Mouse (Mus musculus) myocyte (in vitro differentiated cells): ENCODE data around the gene Tiam1. TPM values are rescaled to one million over a fixed set of nuclear protein-coding genes. Genes with fewer than 3 reads are reported as not detected.
A peak's percentile ranks its signal among the peaks of the same experiment; 100 is the strongest.

Experiments used
- H3K27me3 ChIP-seq: one replicate; pipeline ENCODE4 v1.6.1; 2011; ENCODE audit not compliant: control insufficient read depth, insufficient read depth, insufficient read length
- H3K36me3 ChIP-seq: one replicate; pipeline ENCODE4 v1.6.1; 2011; ENCODE audit not compliant: control insufficient read depth, insufficient read depth
- H3K4me2 ChIP-seq: one replicate; pipeline ENCODE4 v1.6.1; 2011; ENCODE audit warnings: low read depth, control low read depth
- H3K4me3 ChIP-seq: one replicate; pipeline ENCODE4 v1.5.1; 2011; ENCODE audit warnings: mild to moderate bottlenecking, control low read depth, moderate library complexity
- H3K79me2 ChIP-seq: one replicate; pipeline ENCODE4 v1.6.1; 2011; ENCODE audit not compliant: control insufficient read depth, insufficient read depth
- H3ac ChIP-seq: one replicate; pipeline ENCODE4 v1.6.1; 2011; ENCODE audit not compliant: control insufficient read depth, insufficient read length
- CEBPB ChIP-seq: IDR thresholded peaks from 2 replicates; pipeline ENCODE4 v1.6.1; 2011; ENCODE audit warnings: mild to moderate bottlenecking, moderate library complexity; ENCODE audit not compliant: poor library complexity, insufficient read depth, severe bottlenecking
- E2F4 ChIP-seq: IDR thresholded peaks from one replicate; pipeline ENCODE4 v1.6.1; 2011; ENCODE audit warnings: mild to moderate bottlenecking, control low read depth, moderate library complexity; ENCODE audit not compliant: insufficient read depth
- MAX ChIP-seq: IDR thresholded peaks from one replicate; pipeline ENCODE4 v1.6.1; 2011; ENCODE audit warnings: low read depth, mild to moderate bottlenecking, control low read depth
- MYOD1 ChIP-seq, 3 experiments: IDR thresholded peaks; one replicate each; pipeline ENCODE4 v1.6.1; 2011; ENCODE audit warnings: control low read depth in 2 of 3, low read depth in 2 of 3, mild to moderate bottlenecking in 2 of 3, moderate library complexity in 1 of 3; ENCODE audit not compliant: insufficient read length in 2 of 3, control insufficient read depth in 1 of 3
- MYOG ChIP-seq, 3 experiments: IDR thresholded peaks; one replicate each; pipeline ENCODE4 v1.6.1; 2011; ENCODE audit warnings: control low read depth in 2 of 3, low read depth in 2 of 3, mild to moderate bottlenecking in 2 of 3; ENCODE audit not compliant: insufficient read length in 2 of 3, control insufficient read depth in 1 of 3, insufficient read depth in 1 of 3
- POLR2A ChIP-seq: IDR thresholded peaks from one replicate; pipeline ENCODE4 v1.6.1; 2011; ENCODE audit warnings: low read depth, mild to moderate bottlenecking, control low read depth, moderate library complexity; ENCODE audit not compliant: insufficient read length
- POLR2AphosphoS2 ChIP-seq: IDR thresholded peaks from one replicate; pipeline ENCODE4 v1.6.1; 2011; ENCODE audit warnings: low read depth, control low read depth; ENCODE audit not compliant: insufficient read length
- REST ChIP-seq: IDR thresholded peaks from one replicate; pipeline ENCODE4 v1.6.1; 2011; ENCODE audit warnings: mild to moderate bottlenecking, control low read depth, moderate library complexity; ENCODE audit not compliant: insufficient read depth, insufficient read length
- SRF ChIP-seq: IDR thresholded peaks from one replicate; pipeline ENCODE4 v1.6.1; 2011; ENCODE audit warnings: low read depth; ENCODE audit not compliant: control insufficient read depth, insufficient read length
- TCF12 ChIP-seq: IDR thresholded peaks from one replicate; pipeline ENCODE4 v1.6.1; 2011; ENCODE audit warnings: mild to moderate bottlenecking, control low read depth; ENCODE audit not compliant: poor library complexity, insufficient read depth, severe bottlenecking
- TCF3 ChIP-seq: IDR thresholded peaks from one replicate; pipeline ENCODE4 v1.6.1; 2011; ENCODE audit warnings: low read depth, control low read depth; ENCODE audit not compliant: insufficient read length
- USF1 ChIP-seq: IDR thresholded peaks from one replicate; pipeline ENCODE4 v1.6.1; 2011; ENCODE audit warnings: low read depth, mild to moderate bottlenecking, control low read depth, moderate library complexity
- polyA plus RNA-seq: library from polyadenylated mRNA; unstranded; fragments of >200 nt; fragmentation: generic; extraction: Trizol; gene quantifications from one replicate; pipeline ENCODE4 v1.2.1, GENCODE M21; 2012; ENCODE audit warnings: missing spikeins

The Tiam1 gene
- polyA plus RNA-seq, 1 experiment = 2.2 TPM

DNA sequence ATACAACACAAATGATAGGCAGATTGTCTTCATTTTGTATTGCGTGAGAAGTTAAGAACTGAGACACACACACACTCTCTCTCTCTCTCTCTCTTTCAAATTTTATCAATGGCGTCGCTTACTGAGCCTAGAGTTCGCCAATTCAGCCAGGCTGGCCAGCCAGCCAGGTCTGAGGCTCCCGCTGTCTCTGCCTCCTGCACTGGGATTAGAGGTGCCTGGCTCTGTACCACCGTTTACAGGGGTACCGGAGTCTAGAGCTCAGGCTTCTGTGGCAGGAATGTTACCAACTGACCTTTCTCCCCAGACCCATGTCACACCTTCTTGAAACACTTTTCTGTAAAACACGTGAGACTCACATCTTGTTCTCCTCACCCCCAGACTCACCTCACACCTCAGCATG lies 298.1 kb downstream of the Tiam1 start:
- Histone ChIP-seq H3K4me2 (no peak overlapping the region), H3K27me3 (no peaks in the 10 kb centered on the region), H3ac (no peak overlapping the region), H3K79me2 (no peaks in the 10 kb centered on the region), H3K4me3 (no peak overlapping the region), H3K36me3 (no peaks in the 10 kb centered on the region)
- TF ChIP-seq MYOD1 (IDR thresholded peaks at IDR 0.05; ENCODE audit: control insufficient read depth in 1 of 3, insufficient read length in 2 of 3, low read depth in 2 of 3) = no peak
- TF ChIP-seq USF1 = no peak
- no peak for TF ChIP-seq E2F4
- TF ChIP-seq POLR2A = no peak
- TF ChIP-seq CEBPB = no peak
- TF ChIP-seq POLR2AphosphoS2 = no peak
- TF ChIP-seq MYOG (IDR thresholded peaks at IDR 0.05; ENCODE audit: control insufficient read depth in 1 of 3, insufficient read depth in 1 of 3, insufficient read length in 2 of 3, low read depth in 2 of 3) = no peak
- TF ChIP-seq SRF = no peak
- TF ChIP-seq REST = no peak
- TF ChIP-seq MAX = no peak
- TF ChIP-seq TCF12 = no peak

DNA sequence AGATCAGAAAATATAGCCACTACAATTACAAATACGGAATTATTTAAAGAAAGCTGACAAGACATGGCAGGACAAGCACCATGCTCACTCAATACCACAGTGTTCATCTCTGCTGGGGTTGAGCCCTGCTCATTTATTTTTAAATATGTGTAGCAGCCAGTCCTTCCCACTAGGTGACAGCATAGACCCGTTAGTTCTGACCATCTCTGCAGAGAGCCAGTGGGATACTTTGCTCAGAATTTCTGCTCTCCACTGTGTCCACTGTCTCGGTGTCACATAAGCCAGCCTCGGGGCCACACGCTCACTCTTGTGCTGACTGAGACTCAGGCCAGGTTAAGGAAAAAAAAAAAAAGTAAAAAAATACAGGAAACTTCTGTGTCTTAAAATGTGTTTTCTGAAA lies 299.0 kb downstream of the Tiam1 start:
- H3K79me2 ChIP-seq = no peaks in the 10 kb centered on the region
- TF ChIP-seq E2F4 (no peak), USF1 (no peak), SRF (no peak), POLR2AphosphoS2 (no peak), REST (no peak), POLR2A (no peak), CEBPB (no peak), MYOG (IDR thresholded peaks at IDR 0.05; ENCODE audit: control insufficient read depth in 1 of 3, insufficient read depth in 1 of 3, insufficient read length in 2 of 3, low read depth in 2 of 3) (no peak), TCF12 (no peak), MYOD1 (IDR thresholded peaks at IDR 0.05; ENCODE audit: control insufficient read depth in 1 of 3, insufficient read length in 2 of 3, low read depth in 2 of 3) (no peak), MAX (no peak), TCF3 (no peak)
- no peak overlapping the region for H3K4me2 ChIP-seq
- no peaks in the 10 kb centered on the region for H3K36me3 ChIP-seq
- H3ac ChIP-seq = no peak overlapping the region
- no peaks in the 10 kb centered on the region for H3K27me3 ChIP-seq
- H3K4me3 ChIP-seq = no peak overlapping the region

DNA sequence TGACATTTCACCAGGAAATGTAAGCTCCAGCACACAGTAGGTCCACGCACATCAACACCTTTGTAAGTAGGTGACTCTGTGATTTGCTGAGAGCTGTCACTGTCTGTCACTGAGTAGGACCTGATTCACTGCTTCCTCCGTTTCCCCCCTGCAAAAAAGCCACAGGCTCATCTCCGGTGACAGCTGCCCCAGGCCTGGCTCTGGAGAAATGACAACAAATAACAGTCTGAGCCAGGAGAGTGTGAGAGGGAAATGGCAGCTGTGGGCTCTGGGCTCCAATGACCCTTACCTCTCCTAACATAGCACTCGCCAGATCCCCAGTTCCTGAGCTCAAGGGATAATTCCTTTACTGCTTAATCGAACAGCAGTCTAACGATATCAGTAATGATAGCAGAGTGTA lies 301.7 kb downstream of the Tiam1 start:
- no peaks in the 10 kb centered on the region for H3K27me3 ChIP-seq
- no peak overlapping the region for H3K4me2 ChIP-seq
- H3ac ChIP-seq = no peak overlapping the region
- no peak overlapping the region for H3K4me3 ChIP-seq
- TF ChIP-seq POLR2AphosphoS2 (no peak), MYOD1 (IDR thresholded peaks at IDR 0.05; ENCODE audit: control insufficient read depth in 1 of 3, insufficient read length in 2 of 3, low read depth in 2 of 3) (peak in 2 of 3 experiments; percentile 26 to 55), MYOG (IDR thresholded peaks at IDR 0.05; ENCODE audit: control insufficient read depth in 1 of 3, insufficient read depth in 1 of 3, insufficient read length in 2 of 3, low read depth in 2 of 3) (peak in 2 of 3 experiments; percentile 20 to 70)
- H3K79me2 ChIP-seq = no peaks in the 10 kb centered on the region
- no peaks in the 10 kb centered on the region for H3K36me3 ChIP-seq

DNA sequence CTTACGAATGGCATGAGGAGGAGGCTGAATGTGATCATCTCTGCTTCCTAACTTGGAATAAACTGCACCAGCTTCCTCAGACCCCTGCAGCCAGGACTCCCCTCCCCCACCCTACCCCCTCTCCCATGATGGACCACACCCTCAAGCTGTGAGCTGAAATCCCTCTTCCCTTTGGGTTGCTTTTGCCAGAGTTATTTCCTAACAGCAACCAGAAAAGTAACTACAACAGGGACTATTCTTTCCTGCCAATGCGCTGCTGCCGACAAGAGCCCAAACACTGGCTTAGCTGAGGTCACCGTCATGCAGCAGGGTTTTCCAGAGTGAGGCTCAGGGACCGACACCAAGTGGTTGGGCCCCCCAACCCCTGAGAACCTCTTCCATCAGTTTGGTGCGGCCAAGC lies 303.2 kb downstream of the Tiam1 start:
- no peak for TF ChIP-seq E2F4
- TF ChIP-seq REST = no peak
- no peak for TF ChIP-seq MYOD1 (IDR thresholded peaks at IDR 0.05; ENCODE audit: control insufficient read depth in 1 of 3, insufficient read length in 2 of 3, low read depth in 2 of 3)
- TF ChIP-seq POLR2A = no peak
- TF ChIP-seq CEBPB = no peak
- TF ChIP-seq USF1 = no peak
- TF ChIP-seq SRF = no peak
- TF ChIP-seq TCF3 = no peak
- TF ChIP-seq TCF12 = no peak
- TF ChIP-seq MYOG (IDR thresholded peaks at IDR 0.05; ENCODE audit: control insufficient read depth in 1 of 3, insufficient read depth in 1 of 3, insufficient read length in 2 of 3, low read depth in 2 of 3) = no peak
- TF ChIP-seq MAX = no peak
- no peak for TF ChIP-seq POLR2AphosphoS2
- no peaks in the 10 kb centered on the region for H3K79me2 ChIP-seq
- H3K4me2 ChIP-seq = no peak overlapping the region
- no peak overlapping the region for H3ac ChIP-seq
- H3K36me3 ChIP-seq = no peaks in the 10 kb centered on the region
- no peak overlapping the region for H3K4me3 ChIP-seq
- H3K27me3 ChIP-seq = no peaks in the 10 kb centered on the region

DNA sequence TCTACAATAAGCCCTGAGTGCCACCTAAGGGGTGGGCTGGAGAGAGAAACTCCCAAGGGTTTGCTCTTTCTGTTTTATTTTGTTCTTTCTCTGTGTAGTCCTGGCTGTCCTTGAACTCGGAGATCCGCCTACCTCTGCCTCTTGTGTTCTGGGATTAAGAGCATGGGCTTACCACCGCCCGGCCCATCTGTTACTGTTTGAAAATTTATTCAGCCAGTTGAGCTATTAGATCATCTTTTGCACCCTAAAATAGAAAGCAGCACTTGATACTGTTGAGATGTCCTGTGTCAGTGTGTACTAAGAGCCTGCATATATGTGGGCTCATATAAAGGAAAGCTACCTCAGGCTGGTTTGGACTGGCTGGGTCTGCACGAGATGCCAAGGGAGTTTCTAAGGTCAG lies 303.7 kb downstream of the Tiam1 start:
- no peak for TF ChIP-seq POLR2AphosphoS2
- TF ChIP-seq MYOG (IDR thresholded peaks at IDR 0.05; ENCODE audit: control insufficient read depth in 1 of 3, insufficient read depth in 1 of 3, insufficient read length in 2 of 3, low read depth in 2 of 3) = no peak
- no peak for TF ChIP-seq TCF12
- no peak for TF ChIP-seq TCF3
- TF ChIP-seq CEBPB = no peak
- no peak for TF ChIP-seq MYOD1 (IDR thresholded peaks at IDR 0.05; ENCODE audit: control insufficient read depth in 1 of 3, insufficient read length in 2 of 3, low read depth in 2 of 3)
- no peak for TF ChIP-seq E2F4
- Histone ChIP-seq H3K27me3 (no peaks in the 10 kb centered on the region), H3K4me2 (no peak overlapping the region), H3K36me3 (no peaks in the 10 kb centered on the region), H3ac (no peak overlapping the region), H3K4me3 (no peak overlapping the region), H3K79me2 (no peaks in the 10 kb centered on the region)
